Mouse (Mus musculus): Measurements from ENCODE around the gene Psmb10.

DNA sequence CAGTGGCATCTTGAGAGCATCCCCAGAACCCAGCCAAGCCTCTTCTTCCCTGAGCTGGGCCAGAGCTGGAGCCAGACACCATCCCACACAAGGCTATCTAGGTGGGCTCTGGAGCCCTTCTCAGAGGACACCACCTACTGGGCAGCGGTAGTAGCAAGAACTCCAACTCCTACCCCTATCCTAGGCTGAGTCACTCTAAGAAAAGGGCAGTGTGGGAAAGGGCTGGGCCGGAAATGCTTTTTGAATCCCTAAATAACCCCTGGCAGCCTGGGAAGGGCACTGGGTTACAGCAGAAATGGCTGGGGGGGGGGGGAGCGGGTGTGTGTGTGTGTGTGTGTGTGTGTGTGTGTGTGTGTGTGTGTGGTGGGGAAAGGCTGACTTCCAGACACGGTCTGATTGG, 19.6 kb upstream of the Psmb10 start:
- TF ChIP-seq CTCF (IDR thresholded peaks at IDR 0.05; ENCODE audit: low read depth), result 0 out of 2 replicates have a peak, but pooled peaks have one; percentile 18
- no peak for TF ChIP-seq EP300 (IDR thresholded peaks at IDR 0.05; ENCODE audit: low read depth)
